Mouse (Mus musculus) lung, postnatal 0 days (tissue): ENCODE results near the gene Fndc3a. TPM values are rescaled to one million over a fixed set of nuclear protein-coding genes. Genes with fewer than 3 reads are reported as not detected.

Experiments
- ATAC-seq: fragments of 200-750 bp; cut with Nextera tagmentation; 2 replicates; pipeline ENCODE4 v1.8.0; 2017; ENCODE audit warnings: moderate library complexity
- DNase-seq: peaks from one replicate; pipeline ENCODE4 v3.0.0-alpha.2; 2016; ENCODE audit warnings: low spot score
- H3K27ac ChIP-seq: fragments of 300-500 bp; sonication (generic); 2 replicates; pipeline ENCODE4 v1.5.1; 2014; ENCODE audit warnings: antibody characterized with exemption, mild to moderate bottlenecking, low read length, mixed read lengths
- H3K27me3 ChIP-seq: fragments of 300-500 bp; sonication (generic); replicated peaks from 2 replicates; pipeline ENCODE4 v1.6.1; 2014; ENCODE audit warnings: low read length, mixed read lengths; ENCODE audit not compliant: insufficient read depth
- H3K36me3 ChIP-seq: fragments of 300-500 bp; sonication (generic); 2 replicates; pipeline ENCODE4 v1.6.1; 2014; ENCODE audit warnings: low read length, mixed read lengths; ENCODE audit not compliant: insufficient read depth
- H3K4me1 ChIP-seq: fragments of 300-500 bp; sonication (generic); 2 replicates; pipeline ENCODE4 v1.6.1; 2014; ENCODE audit warnings: antibody characterized with exemption, low read depth, low read length, mixed read lengths; ENCODE audit not compliant: insufficient read depth
- H3K4me2 ChIP-seq: fragments of 300-500 bp; sonication (generic); replicated peaks from 2 replicates; pipeline ENCODE4 v1.6.1; 2014; ENCODE audit warnings: low read depth, mild to moderate bottlenecking, low read length, moderate library complexity, mixed read lengths
- H3K4me3 ChIP-seq: fragments of 300-500 bp; sonication (generic); 2 replicates; pipeline ENCODE4 v1.5.1; 2014; ENCODE audit warnings: low read depth, low read length
- H3K9ac ChIP-seq: fragments of 300-500 bp; sonication (generic); replicated peaks from 2 replicates; pipeline ENCODE4 v1.6.1; 2014; ENCODE audit warnings: low read depth, mild to moderate bottlenecking
- H3K9me3 ChIP-seq: fragments of 300-500 bp; sonication (generic); 2 replicates; pipeline ENCODE4 v1.6.1; 2016; ENCODE audit warnings: low read length, mixed read lengths
- CTCF ChIP-seq: IDR thresholded peaks from 2 replicates; pipeline ENCODE4 v1.5.1; 2016; ENCODE audit warnings: antibody characterized with exemption, mild to moderate bottlenecking
- EP300 ChIP-seq: IDR thresholded peaks from 2 replicates; pipeline ENCODE4 v1.6.1; 2016; ENCODE audit warnings: antibody characterized with exemption, mild to moderate bottlenecking, control low read depth
- WGBS: fragments of 180-500 bp; shearing (Covaris S2); extraction: QIAGEN DNeasy Blood & Tissue Kit; methylation state at CpG from one replicate; pipeline ENCODE4 v1.1.7; 2014; 5-methylcytosine and 5-hydroxymethylcytosine counted together
- polyA plus RNA-seq: library from polyadenylated mRNA; unstranded; fragments of >200 nt; fragmentation: Nextera tagmentation; extraction: Ambion mirVana; gene quantifications from 2 replicates; pipeline ENCODE4 v1.2.1, GENCODE M21; 2015

The Fndc3a gene
- polyA plus RNA-seq: 33.5 and 40.2 TPM in 2 replicates

- Histone ChIP-seq H3K9ac (peak within 1 kb of the TSS; percentile 95), H3K4me1 (no peaks in the 10 kb centered on the region; the same call in 1 of the 2 replicates), H3K27me3 (no peaks in the 10 kb centered on the region), H3K27ac (peak within 1 kb of the TSS; percentile 98), H3K4me3 (peak within 1 kb of the TSS; percentile 99), H3K36me3 (no peaks in the 10 kb centered on the region), H3K9me3 (no peaks in the 10 kb centered on the region), H3K4me2 (peak within 1 kb of the TSS; percentile 79)
- 1% methylated on average over 39 of the region's 82 CpGs for WGBS
- peak; percentile 92 for ATAC-seq
- DNase-seq: peak; percentile 91
- no peak for TF ChIP-seq EP300
- no peak for TF ChIP-seq CTCF
These were observed at the start of gene Fndc3a for GRCm38 (mm10) chr14:72709710-72710340. Gene Fndc3a (minus strand): TSS chr14:72710003.

- H3K9me3 ChIP-seq: no peaks in the 10 kb centered on the region
- no peak for DNase-seq
- no peaks in the 10 kb centered on the region for H3K36me3 ChIP-seq
- no peak for TF ChIP-seq CTCF
- no peak for TF ChIP-seq EP300
- no peak overlapping the region for H3K4me3 ChIP-seq
- no peak overlapping the region for H3K27ac ChIP-seq
- no peak for ATAC-seq
- no peaks in the 10 kb centered on the region for H3K4me1 ChIP-seq
- H3K27me3 ChIP-seq: no peaks in the 10 kb centered on the region
- H3K4me2 ChIP-seq: no peak overlapping the region
- H3K9ac ChIP-seq: no peak overlapping the region
- WGBS: 75% methylated on average over 6 of the region's 6 CpGs
These were observed 43.1 kb upstream of the Fndc3a start for GRCm38 (mm10) chr14:72752893-72753292.

DNA sequence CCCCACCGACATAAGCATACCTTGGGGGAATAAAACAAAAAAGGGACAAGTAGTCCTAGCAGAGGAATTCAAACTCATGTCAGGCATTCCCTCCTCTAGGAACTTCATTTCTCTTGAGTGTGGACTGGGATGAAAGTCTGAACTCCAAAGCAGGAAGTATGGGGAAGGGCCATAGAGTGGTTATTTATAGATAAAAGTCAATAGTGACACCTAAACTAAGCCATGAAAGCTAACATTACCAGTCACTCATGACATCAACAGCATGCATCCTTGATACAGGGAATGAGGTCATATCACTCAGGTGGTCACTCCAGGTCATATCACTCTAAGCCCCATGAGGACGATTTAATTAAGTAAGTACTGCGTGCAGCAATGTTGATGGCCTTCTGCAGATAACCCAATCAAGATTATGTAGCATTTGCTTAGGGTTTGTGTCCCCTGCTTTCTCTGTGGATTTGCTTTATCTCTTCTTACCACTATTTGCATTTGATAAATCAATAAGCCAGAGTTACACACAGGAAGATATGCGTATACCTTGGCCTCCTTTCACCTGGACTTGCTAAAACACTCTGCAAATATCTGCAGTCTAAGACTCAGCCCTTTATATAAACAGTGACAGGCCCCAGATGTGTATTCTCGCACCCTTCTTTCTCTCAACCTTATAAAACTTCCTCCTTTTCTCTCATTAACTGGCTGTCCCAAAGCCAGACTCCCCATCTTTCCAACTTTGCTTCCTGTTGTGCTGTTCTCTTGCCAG, 40.8 kb upstream of the Fndc3a start:
- Histone ChIP-seq H3K27ac (no peak overlapping the region), H3K9me3 (no peaks in the 10 kb centered on the region), H3K27me3 (no peaks in the 10 kb centered on the region), H3K36me3 (no peaks in the 10 kb centered on the region), H3K9ac (no peak overlapping the region), H3K4me1 (no peaks in the 10 kb centered on the region), H3K4me2 (no peak overlapping the region), H3K4me3 (no peak overlapping the region)
- no peak for DNase-seq
- ATAC-seq: no peak
- TF ChIP-seq EP300: no peak
- TF ChIP-seq CTCF: no peak
- WGBS: 74% methylated on average over 5 of the region's 5 CpGs

DNA sequence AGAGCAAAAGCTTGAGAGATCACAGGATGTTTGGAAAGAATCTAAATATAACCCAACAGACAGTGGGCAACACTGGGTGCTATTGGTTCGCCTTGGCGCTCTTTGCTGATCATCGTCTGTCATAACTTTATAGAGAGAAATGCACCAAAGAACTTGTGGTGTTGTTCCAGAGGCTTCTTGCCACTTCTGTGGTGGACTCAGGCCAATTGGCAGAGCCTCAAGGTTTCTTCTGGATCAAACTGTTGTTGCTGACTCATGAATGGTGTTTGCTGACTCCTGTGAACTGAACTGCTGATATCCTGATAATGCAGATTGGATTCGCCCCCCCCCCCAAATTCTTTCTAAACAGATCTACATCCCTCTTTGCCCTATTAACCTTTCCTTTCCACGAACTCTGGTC, 38.5 kb upstream of the Fndc3a start:
- TF ChIP-seq EP300: no peak
- TF ChIP-seq CTCF: no peak
- no peaks in the 10 kb centered on the region for H3K36me3 ChIP-seq
- H3K4me2 ChIP-seq: no peak overlapping the region
- H3K27me3 ChIP-seq: no peaks in the 10 kb centered on the region
- H3K9ac ChIP-seq: no peak overlapping the region
- 89% methylated on average over 5 of the region's 5 CpGs for WGBS
- ATAC-seq (no peak), DNase-seq (no peak)
- no peaks in the 10 kb centered on the region for H3K9me3 ChIP-seq
- no peak overlapping the region for H3K27ac ChIP-seq
- no peak overlapping the region for H3K4me3 ChIP-seq
- no peaks in the 10 kb centered on the region for H3K4me1 ChIP-seq

DNA sequence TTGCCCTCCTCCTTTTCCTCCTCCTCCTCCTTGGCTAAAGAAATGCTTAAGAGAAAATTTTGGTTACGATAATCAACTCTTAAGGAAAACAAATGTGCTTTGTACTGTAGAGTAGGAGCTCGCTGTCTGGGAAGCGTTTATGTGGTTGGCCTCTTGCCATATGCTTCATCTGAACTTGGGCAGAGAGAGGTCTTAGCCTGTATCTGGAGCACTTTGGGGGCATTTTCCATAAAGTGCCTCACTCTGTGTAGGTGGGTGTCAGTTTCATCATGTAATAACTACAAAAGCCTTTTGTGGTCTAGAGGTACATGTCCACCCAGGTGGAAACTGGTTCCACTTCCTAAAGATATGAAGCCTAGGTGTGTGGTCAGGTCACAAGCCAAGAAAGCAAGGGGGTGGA, 31.9 kb upstream of the Fndc3a start:
- ATAC-seq (no peak), DNase-seq (no peak)
- no peaks in the 10 kb centered on the region for H3K27me3 ChIP-seq
- no peak overlapping the region for H3K9ac ChIP-seq
- H3K27ac ChIP-seq: no peak overlapping the region
- no peaks in the 10 kb centered on the region for H3K36me3 ChIP-seq
- H3K9me3 ChIP-seq: no peaks in the 10 kb centered on the region
- 22% methylated on average over 3 of the region's 3 CpGs for WGBS
- TF ChIP-seq CTCF: no peak
- no peak for TF ChIP-seq EP300
- peaks cover 3% of the 10 kb centered on the region; the same call in 1 of the 2 replicates for H3K4me1 ChIP-seq
- no peak overlapping the region for H3K4me3 ChIP-seq
- H3K4me2 ChIP-seq: no peak overlapping the region

- Histone ChIP-seq H3K9me3 (no peaks in the 10 kb centered on the region), H3K27ac (no peak overlapping the region), H3K4me3 (no peak overlapping the region), H3K36me3 (no peaks in the 10 kb centered on the region), H3K27me3 (no peaks in the 10 kb centered on the region), H3K9ac (no peak overlapping the region), H3K4me2 (no peak overlapping the region), H3K4me1 (peaks cover 3% of the 10 kb centered on the region; the same call in 1 of the 2 replicates)
- 78% methylated on average over 5 of the region's 5 CpGs for WGBS
- DNase-seq (no peak), ATAC-seq (no peak)
- TF ChIP-seq CTCF (no peak), EP300 (no peak)
These were observed 30.5 kb upstream of the Fndc3a start for GRCm38 (mm10) chr14:72740336-72740735.
